Mouse (Mus musculus): ENCODE measurements around the gene Trpc1. TPM values are rescaled to one million over a fixed set of nuclear protein-coding genes. Genes with fewer than 3 reads are reported as not detected.

The Trpc1 gene
- polyA plus RNA-seq, 1 experiment: 26.2 TPM

GRCm38 (mm10) chr9:95704078-95704477, 46.1 kb downstream of the Trpc1 start:
- Histone ChIP-seq H3K4me1 (ENCODE audit: control insufficient read depth, insufficient read depth, low read length) (peaks cover 2% of the 10 kb centered on the region; the same call in 1 of the 2 replicates), H3K4me3 (ENCODE audit: insufficient read depth, low read length) (no peak overlapping the region), H3K27ac (ENCODE audit: insufficient read depth, low read length) (no peak overlapping the region)
- TF ChIP-seq POLR2A (IDR thresholded peaks at IDR 0.05; ENCODE audit: extremely low read depth, insufficient read depth, low read length) (no peak), CTCF (IDR thresholded peaks at IDR 0.05; ENCODE audit: extremely low read depth, insufficient read depth, low read length) (no peak)

GRCm38 (mm10) chr9:95699273-95699672, 50.9 kb downstream of the Trpc1 start:
- no peak for TF ChIP-seq POLR2A (IDR thresholded peaks at IDR 0.05; ENCODE audit: extremely low read depth, insufficient read depth, low read length)
- no peak for TF ChIP-seq CTCF (IDR thresholded peaks at IDR 0.05; ENCODE audit: extremely low read depth, insufficient read depth, low read length)
- H3K4me1 ChIP-seq (ENCODE audit: control insufficient read depth, insufficient read depth, low read length): peaks cover 2% of the 10 kb centered on the region; the same call in 1 of the 2 replicates
- no peak overlapping the region for H3K27ac ChIP-seq (ENCODE audit: insufficient read depth, low read length)
- H3K4me3 ChIP-seq (ENCODE audit: insufficient read depth, low read length): no peak overlapping the region

GRCm38 (mm10) chr9:95697808-95698207, 52.4 kb downstream of the Trpc1 start:
- Histone ChIP-seq H3K4me1 (ENCODE audit: control insufficient read depth, insufficient read depth, low read length) (no peaks in the 10 kb centered on the region), H3K4me3 (ENCODE audit: insufficient read depth, low read length) (no peak overlapping the region), H3K27ac (ENCODE audit: insufficient read depth, low read length) (no peak overlapping the region)
- TF ChIP-seq CTCF (IDR thresholded peaks at IDR 0.05; ENCODE audit: extremely low read depth, insufficient read depth, low read length) (peak; percentile 39; the same call in 1 of the 2 replicates), POLR2A (IDR thresholded peaks at IDR 0.05; ENCODE audit: extremely low read depth, insufficient read depth, low read length) (no peak)

- Histone ChIP-seq H3K27ac (ENCODE audit: insufficient read depth, low read length) (no peak overlapping the region), H3K4me3 (ENCODE audit: insufficient read depth, low read length) (no peak overlapping the region), H3K4me1 (ENCODE audit: control insufficient read depth, insufficient read depth, low read length) (no peaks in the 10 kb centered on the region)
- TF ChIP-seq CTCF (IDR thresholded peaks at IDR 0.05; ENCODE audit: extremely low read depth, insufficient read depth, low read length) (no peak), POLR2A (IDR thresholded peaks at IDR 0.05; ENCODE audit: extremely low read depth, insufficient read depth, low read length) (no peak)
Measured at GRCm38 (mm10) chr9:95696581-95696980, 53.6 kb downstream of the Trpc1 start.

- no peaks in the 10 kb centered on the region for H3K4me1 ChIP-seq (ENCODE audit: control insufficient read depth, insufficient read depth, low read length)
- no peak overlapping the region for H3K27ac ChIP-seq (ENCODE audit: insufficient read depth, low read length)
- H3K4me3 ChIP-seq (ENCODE audit: insufficient read depth, low read length): no peak overlapping the region
- TF ChIP-seq CTCF (IDR thresholded peaks at IDR 0.05; ENCODE audit: extremely low read depth, insufficient read depth, low read length): no peak
- no peak for TF ChIP-seq POLR2A (IDR thresholded peaks at IDR 0.05; ENCODE audit: extremely low read depth, insufficient read depth, low read length)
Measured at GRCm38 (mm10) chr9:95695023-95695422, 55.2 kb downstream of the Trpc1 start.

GRCm38 (mm10) chr9:95694526-95694925, 55.6 kb downstream of the Trpc1 start:
- Histone ChIP-seq H3K4me1 (ENCODE audit: control insufficient read depth, insufficient read depth, low read length) (no peaks in the 10 kb centered on the region), H3K27ac (ENCODE audit: insufficient read depth, low read length) (no peak overlapping the region), H3K4me3 (ENCODE audit: insufficient read depth, low read length) (no peak overlapping the region)
- no peak for TF ChIP-seq CTCF (IDR thresholded peaks at IDR 0.05; ENCODE audit: extremely low read depth, insufficient read depth, low read length)
- TF ChIP-seq POLR2A (IDR thresholded peaks at IDR 0.05; ENCODE audit: extremely low read depth, insufficient read depth, low read length): no peak

- no peak overlapping the region for H3K4me3 ChIP-seq (ENCODE audit: insufficient read depth, low read length)
- TF ChIP-seq POLR2A (IDR thresholded peaks at IDR 0.05; ENCODE audit: extremely low read depth, insufficient read depth, low read length): no peak
- TF ChIP-seq CTCF (IDR thresholded peaks at IDR 0.05; ENCODE audit: extremely low read depth, insufficient read depth, low read length): no peak
- no peaks in the 10 kb centered on the region for H3K4me1 ChIP-seq (ENCODE audit: control insufficient read depth, insufficient read depth, low read length)
- no peak overlapping the region for H3K27ac ChIP-seq (ENCODE audit: insufficient read depth, low read length)
Measured at GRCm38 (mm10) chr9:95693528-95694100, 56.6 kb downstream of the Trpc1 start.

- Histone ChIP-seq H3K4me3 (ENCODE audit: insufficient read depth, low read length) (no peak overlapping the region), H3K4me1 (ENCODE audit: control insufficient read depth, insufficient read depth, low read length) (no peaks in the 10 kb centered on the region), H3K27ac (ENCODE audit: insufficient read depth, low read length) (no peak overlapping the region)
- TF ChIP-seq CTCF (IDR thresholded peaks at IDR 0.05; ENCODE audit: extremely low read depth, insufficient read depth, low read length): no peak
- no peak for TF ChIP-seq POLR2A (IDR thresholded peaks at IDR 0.05; ENCODE audit: extremely low read depth, insufficient read depth, low read length)
Measured at GRCm38 (mm10) chr9:95692823-95693222, 57.4 kb downstream of the Trpc1 start.

- Histone ChIP-seq H3K4me1 (ENCODE audit: control insufficient read depth, insufficient read depth, low read length) (no peaks in the 10 kb centered on the region), H3K4me3 (ENCODE audit: insufficient read depth, low read length) (no peak overlapping the region), H3K27ac (ENCODE audit: insufficient read depth, low read length) (no peak overlapping the region)
- TF ChIP-seq POLR2A (IDR thresholded peaks at IDR 0.05; ENCODE audit: extremely low read depth, insufficient read depth, low read length) (no peak), CTCF (IDR thresholded peaks at IDR 0.05; ENCODE audit: extremely low read depth, insufficient read depth, low read length) (peak; percentile 63)
Measured at GRCm38 (mm10) chr9:95688064-95688463, 62.1 kb downstream of the Trpc1 start.

GRCm38 (mm10) chr9:95685660-95686440, 64.3 kb downstream of the Trpc1 start:
- no peak for TF ChIP-seq CTCF (IDR thresholded peaks at IDR 0.05; ENCODE audit: extremely low read depth, insufficient read depth, low read length)
- no peak for TF ChIP-seq POLR2A (IDR thresholded peaks at IDR 0.05; ENCODE audit: extremely low read depth, insufficient read depth, low read length)
- H3K4me1 ChIP-seq (ENCODE audit: control insufficient read depth, insufficient read depth, low read length): no peaks in the 10 kb centered on the region
- no peak overlapping the region for H3K27ac ChIP-seq (ENCODE audit: insufficient read depth, low read length)
- no peak overlapping the region for H3K4me3 ChIP-seq (ENCODE audit: insufficient read depth, low read length)

Measured in cortical plate, adult 2 months (tissue).